33 mouse cellular contexts compared by ENCODE assay signal in genomic region chr1:21292590-21292989, GRCm38 (mm10). TPM values are rescaled to one million over a fixed set of nuclear protein-coding genes. Genes with fewer than 3 reads are reported as not detected.
"Had no signal": no experiment of that assay in that cellular context is flagged by ENCODE, and none has a peak within 500 bp of the region (broad histone marks: within the 10 kb centered on the region; RNA-seq: fewer than 3 reads in every experiment).

No protein-coding gene starts in this region.

- H3K9ac ChIP-seq: heart, embryonic 13.5 days; heart, embryonic 15.5 days; hindbrain, embryonic 13.5 days; hindbrain, embryonic 15.5 days; intestine, embryonic 15.5 days; limb, embryonic 13.5 days; limb, embryonic 15.5 days; liver, embryonic 12.5 days; liver, embryonic 14.5 days had no signal

- H3K4me3 ChIP-seq: gastrocnemius, adult 2 months; heart, embryonic 10.5 days; heart, embryonic 13.5 days; heart, embryonic 15.5 days; hindbrain, embryonic 13.5 days; hindbrain, embryonic 15.5 days; intestine, embryonic 15.5 days; layer of hippocampus, adult 2 months; left cerebral cortex, adult 2 months; limb, embryonic 13.5 days; limb, embryonic 15.5 days; liver, embryonic 12.5 days had no signal

- ATAC-seq: hindbrain, postnatal 0 days; intestine, embryonic 15.5 days; intestine, postnatal 0 days; liver, embryonic 12.5 days had no signal

- H3K27ac ChIP-seq: gastrocnemius, adult 2 months; heart, embryonic 10.5 days; heart, embryonic 13.5 days; heart, embryonic 15.5 days; hindbrain, embryonic 13.5 days; hindbrain, embryonic 15.5 days; hindbrain, postnatal 0 days; intestine, embryonic 15.5 days; layer of hippocampus, adult 2 months; left cerebral cortex, adult 2 months; limb, embryonic 13.5 days; limb, embryonic 15.5 days; liver, embryonic 12.5 days; liver, embryonic 14.5 days had no signal

- H3K27me3 ChIP-seq: heart, embryonic 15.5 days; hindbrain, embryonic 13.5 days; hindbrain, embryonic 15.5 days; intestine, embryonic 15.5 days; limb, embryonic 13.5 days; limb, embryonic 15.5 days; liver, embryonic 12.5 days had no signal

- H3K36me3 ChIP-seq: heart, embryonic 10.5 days; heart, embryonic 13.5 days; heart, embryonic 15.5 days; hindbrain, embryonic 13.5 days; hindbrain, embryonic 15.5 days; intestine, embryonic 15.5 days; limb, embryonic 13.5 days; limb, embryonic 15.5 days; liver, embryonic 12.5 days had no signal

- DNase-seq: gastrocnemius, adult 2 months; gastrocnemius, postnatal 10 days; gastrocnemius, postnatal 25 days; heart, adult 18-20 months; heart, postnatal 14 days; heart, postnatal 36 days; kidney, adult 18-20 months; kidney, adult 8-10 months; kidney, postnatal 10 days; kidney, postnatal 25 days; kidney, postnatal 4 days; left cerebral cortex, postnatal 4 days had no signal

- H3K4me2 ChIP-seq: heart, embryonic 13.5 days; heart, embryonic 15.5 days; hindbrain, embryonic 13.5 days; hindbrain, embryonic 15.5 days; intestine, embryonic 15.5 days; limb, embryonic 13.5 days; limb, embryonic 15.5 days; liver, embryonic 12.5 days had no signal

- H3K4me1 ChIP-seq: heart, embryonic 10.5 days; heart, embryonic 13.5 days; heart, embryonic 15.5 days; hindbrain, embryonic 13.5 days; hindbrain, embryonic 15.5 days; intestine, embryonic 15.5 days; limb, embryonic 13.5 days; limb, embryonic 15.5 days; liver, embryonic 12.5 days had no signal

- H3K9me3 ChIP-seq: heart, embryonic 10.5 days; heart, embryonic 13.5 days; heart, embryonic 15.5 days; hindbrain, embryonic 13.5 days; hindbrain, embryonic 15.5 days; intestine, embryonic 15.5 days; limb, embryonic 13.5 days; limb, embryonic 15.5 days; liver, embryonic 12.5 days had no signal

RNA-seq across cellular contexts. Expression of gene Khdc1a, which starts 56.9 kb away (rescaled TPM):
- polyA plus RNA-seq: heart, embryonic 10.5 days; heart, postnatal 0 days; hindbrain, embryonic 11.5 days; hindbrain, embryonic 13.5 days; hindbrain, embryonic 15.5 days; hindbrain, postnatal 0 days; intestine, embryonic 15.5 days; intestine, postnatal 0 days; kidney, embryonic 14.5 days; kidney, embryonic 16.5 days; limb, embryonic 11.5 days; limb, embryonic 13.5 days; limb, embryonic 15.5 days; liver, adult 2 months; liver, embryonic 12.5 days; liver, embryonic 14.5 days; liver, embryonic 16.5 days had no signal
